Mouse (Mus musculus) liver, embryonic 12.5 days (tissue): Measurements from ENCODE around the gene B3galt4. TPM values are rescaled to one million over a fixed set of nuclear protein-coding genes. Genes with fewer than 3 reads are reported as not detected.
"Not testable (repeated sequence)": the region's sequence is repeated elsewhere in the genome, so short reads cannot be mapped to it uniquely, and the experiment has no call there.

Experiments
- ATAC-seq: fragments of 200-750 bp; cut with Nextera tagmentation; 2 replicates; pipeline ENCODE4 v1.8.0; 2017; ENCODE audit warnings: moderate number of reproducible peaks, mild to moderate bottlenecking, moderate library complexity
- H3K27ac ChIP-seq: fragments of 300-500 bp; sonication (generic); 2 replicates; pipeline ENCODE4 v1.5.1; 2016; ENCODE audit warnings: mild to moderate bottlenecking
- H3K27me3 ChIP-seq: fragments of 300-500 bp; sonication (generic); replicated peaks from 2 replicates; pipeline ENCODE4 v1.6.1; 2016; ENCODE audit warnings: mild to moderate bottlenecking, moderate library complexity
- H3K36me3 ChIP-seq: fragments of 300-500 bp; sonication (generic); 2 replicates; pipeline ENCODE4 v1.6.1; 2016; ENCODE audit warnings: mild to moderate bottlenecking, moderate library complexity
- H3K4me1 ChIP-seq: fragments of 300-500 bp; sonication (generic); 2 replicates; pipeline ENCODE4 v1.6.1; 2016
- H3K4me2 ChIP-seq: fragments of 300-500 bp; sonication (generic); 2 replicates; pipeline ENCODE4 v1.6.1; 2016; ENCODE audit warnings: mild to moderate bottlenecking, moderate library complexity
- H3K4me3 ChIP-seq: fragments of 300-500 bp; sonication (generic); 2 replicates; pipeline ENCODE4 v1.5.1; 2016; ENCODE audit warnings: mild to moderate bottlenecking, moderate library complexity
- H3K9ac ChIP-seq: fragments of 300-500 bp; sonication (generic); 2 replicates; pipeline ENCODE4 v1.6.1; 2016; ENCODE audit warnings: mild to moderate bottlenecking, moderate library complexity
- H3K9me3 ChIP-seq: fragments of 300-500 bp; sonication (generic); replicated peaks from 2 replicates; pipeline ENCODE4 v1.6.1; 2016; ENCODE audit warnings: mild to moderate bottlenecking, moderate library complexity
- WGBS: fragments of 180-500 bp; shearing (Covaris S2); methylation state at CpG from one replicate; pipeline ENCODE4 v1.1.7; 2016; ENCODE audit not compliant: insufficient replicate concordance; 5-methylcytosine and 5-hydroxymethylcytosine counted together
- polyA plus RNA-seq: library from polyadenylated mRNA; unstranded; fragments of >200 nt; fragmentation: Nextera tagmentation; extraction: Ambion mirVana; gene quantifications from 2 replicates; pipeline ENCODE4 v1.2.1, GENCODE M21; 2016

B3galt4 gene
- polyA plus RNA-seq, 1 experiment from 2014 or later, result 2.6 TPM

DNA sequence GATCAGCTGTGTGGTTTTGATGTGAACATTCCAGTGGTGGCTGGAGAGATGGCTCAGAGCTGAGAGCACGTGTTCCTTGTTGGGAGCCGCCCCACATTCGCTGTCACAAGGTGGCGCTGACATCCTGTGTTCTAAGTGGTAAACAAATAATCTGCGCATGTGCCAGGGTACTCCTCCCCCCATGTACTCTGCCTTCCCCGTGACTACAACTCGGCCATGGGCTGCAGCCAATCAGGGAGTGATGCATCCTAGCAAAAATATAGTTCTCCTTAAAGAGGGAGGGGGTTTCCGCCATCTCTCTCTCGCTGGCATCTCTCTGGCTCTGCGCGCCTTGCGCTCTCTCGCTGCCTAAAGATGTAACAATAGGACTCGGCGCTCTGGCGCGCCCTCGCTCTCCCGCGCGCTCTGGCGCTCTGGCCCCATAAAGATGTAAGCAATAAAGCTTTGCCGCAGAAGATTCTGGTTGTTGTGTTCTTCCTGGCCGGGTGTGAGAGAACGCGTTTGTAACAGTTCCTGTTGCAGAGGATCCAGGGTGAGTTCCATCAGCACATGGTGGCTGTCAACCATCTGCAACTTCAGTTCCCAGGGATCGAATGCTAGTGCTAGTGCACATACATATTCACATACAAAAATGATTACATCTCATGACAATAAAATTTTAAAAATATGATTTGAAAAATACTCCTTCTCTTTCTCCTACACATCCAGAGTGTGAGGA is 30.1 kb upstream of the B3galt4 start:
- Histone ChIP-seq H3K4me3 (peak overlapping the region; percentile 63), H3K9ac (peak overlapping the region; percentile 64), H3K27me3 (peaks cover 42% of the 10 kb centered on the region), H3K4me1 (peaks cover 42% of the 10 kb centered on the region), H3K4me2 (peak overlapping the region; percentile 78), H3K27ac (peak overlapping the region; percentile 79)
- peak; percentile 82 for ATAC-seq
- H3K9me3 ChIP-seq, H3K36me3 ChIP-seq: not testable (repeated sequence)
- 1% methylated on average over 27 of the region's 27 CpGs for WGBS

DNA sequence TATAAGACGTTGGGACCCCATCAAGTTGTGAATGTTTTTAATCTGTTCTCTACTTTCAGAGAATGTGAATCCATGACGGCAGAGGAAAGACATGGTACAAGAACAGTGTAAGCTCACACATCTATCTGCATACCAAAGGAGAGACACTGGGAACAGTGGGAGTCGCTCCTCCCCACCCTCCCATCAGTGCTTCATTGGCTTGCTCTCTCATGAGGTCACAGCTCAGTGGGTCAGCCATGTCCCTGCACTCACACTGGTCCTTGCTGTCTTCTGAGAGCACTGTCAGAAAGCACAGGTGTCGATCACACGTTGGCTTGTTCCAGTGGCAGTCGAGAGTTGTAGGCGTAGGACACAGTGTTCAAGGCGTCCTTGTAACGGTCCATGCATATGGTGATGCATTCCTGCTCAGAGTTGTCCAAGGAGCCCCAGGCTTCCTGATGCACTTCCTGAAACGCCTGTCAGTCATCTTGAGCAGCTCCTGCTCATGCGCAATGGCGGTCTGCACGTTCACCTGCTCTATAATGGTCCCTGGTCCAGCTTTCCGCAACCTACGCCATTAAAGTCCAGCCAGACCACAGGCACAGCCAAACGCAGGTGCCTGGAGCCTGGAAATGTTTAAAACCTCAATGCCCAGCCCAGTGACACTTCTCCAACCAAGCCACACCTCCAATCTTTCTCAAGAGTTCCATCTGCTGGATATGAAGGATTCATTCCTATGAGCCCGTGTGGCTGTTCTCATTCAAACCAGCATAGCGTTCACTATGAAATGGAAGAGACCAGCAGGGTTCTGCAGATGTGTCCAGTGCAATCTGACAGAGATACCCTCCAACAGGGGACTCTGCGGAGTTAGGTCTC is 29.1 kb upstream of the B3galt4 start:
- Histone ChIP-seq H3K27me3 (peaks cover 44% of the 10 kb centered on the region), H3K36me3 (no peaks in the 10 kb centered on the region), H3K9me3 (no peaks in the 10 kb centered on the region), H3K27ac (0 out of 2 replicates have a peak overlapping the region, but pooled peaks have one; percentile 48), H3K9ac (0 out of 2 replicates have a peak overlapping the region, but pooled peaks have one; percentile 30), H3K4me2 (peak overlapping the region; percentile 78), H3K4me1 (peaks cover 42% of the 10 kb centered on the region), H3K4me3 (no peak overlapping the region)
- no peak for ATAC-seq
- 69% methylated on average over 19 of the region's 19 CpGs for WGBS

DNA sequence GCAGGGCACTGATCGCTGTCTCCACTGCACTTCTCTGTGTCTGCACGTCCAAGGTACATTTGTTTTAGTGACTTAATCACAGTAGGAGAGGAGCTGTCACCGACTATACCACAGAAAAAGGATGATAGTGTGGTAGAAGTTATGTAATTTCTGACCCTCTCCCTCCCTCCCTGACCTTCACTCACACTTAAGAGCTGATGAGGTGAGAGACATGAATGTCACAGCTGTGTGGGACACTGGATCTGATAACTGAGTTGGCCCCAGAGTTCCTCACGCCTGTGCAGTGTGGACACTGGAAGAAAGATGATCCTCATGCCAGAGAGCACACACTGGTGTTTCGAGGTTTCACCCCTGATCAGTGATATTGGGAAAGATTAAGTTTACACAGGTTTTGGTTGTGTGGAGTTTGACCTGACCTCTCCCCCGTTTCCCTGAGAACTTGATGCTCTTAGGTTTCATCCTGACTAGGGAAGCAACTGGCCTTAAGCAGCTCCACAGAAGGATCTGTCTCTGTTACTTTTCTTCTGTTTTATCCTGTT is 28.3 kb upstream of the B3galt4 start:
- peaks cover 42% of the 10 kb centered on the region for H3K4me1 ChIP-seq
- 53% methylated on average over 6 of the region's 6 CpGs for WGBS
- H3K27ac ChIP-seq, result peak overlapping the region; percentile 67; the same call in 1 of the 2 replicates
- no peaks in the 10 kb centered on the region for H3K36me3 ChIP-seq
- H3K9ac ChIP-seq, result no peak overlapping the region
- ATAC-seq, result no peak
- no peaks in the 10 kb centered on the region for H3K9me3 ChIP-seq
- peaks cover 44% of the 10 kb centered on the region for H3K27me3 ChIP-seq
- H3K4me3 ChIP-seq, result no peak overlapping the region
- 0 out of 2 replicates have a peak overlapping the region, but pooled peaks have one; percentile 89 for H3K4me2 ChIP-seq

DNA sequence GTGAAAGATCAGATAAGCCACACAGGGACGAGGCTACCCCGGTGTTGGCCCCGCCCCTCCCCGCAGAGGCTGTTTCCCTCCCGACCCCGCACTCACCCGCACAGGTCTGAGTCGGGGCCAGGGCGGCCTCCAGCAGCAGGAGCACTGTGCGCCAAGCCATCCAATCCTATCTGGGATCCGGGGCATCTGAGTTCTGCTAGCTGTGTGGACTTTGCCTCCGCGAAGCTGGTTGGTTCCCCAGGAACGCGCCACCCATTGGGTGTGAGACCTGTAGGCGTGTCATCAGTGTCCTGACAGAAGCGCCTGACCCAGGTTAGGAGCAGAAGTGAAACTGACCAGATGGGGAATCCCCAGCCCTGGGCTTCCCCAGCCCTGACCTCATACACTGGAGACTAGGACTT is 27.3 kb upstream of the B3galt4 start:
- peak overlapping the region; percentile 89 for H3K4me2 ChIP-seq
- ATAC-seq, result peak; percentile 79
- no peaks in the 10 kb centered on the region for H3K36me3 ChIP-seq
- H3K9me3 ChIP-seq, result no peaks in the 10 kb centered on the region
- under 1% methylated on average over 17 of the region's 17 CpGs for WGBS
- peak overlapping the region; percentile 67 for H3K27ac ChIP-seq
- H3K4me3 ChIP-seq, result peak overlapping the region; percentile 59
- H3K27me3 ChIP-seq, result peaks cover 47% of the 10 kb centered on the region
- H3K4me1 ChIP-seq, result peaks cover 45% of the 10 kb centered on the region
- peak overlapping the region; percentile 62 for H3K9ac ChIP-seq

DNA sequence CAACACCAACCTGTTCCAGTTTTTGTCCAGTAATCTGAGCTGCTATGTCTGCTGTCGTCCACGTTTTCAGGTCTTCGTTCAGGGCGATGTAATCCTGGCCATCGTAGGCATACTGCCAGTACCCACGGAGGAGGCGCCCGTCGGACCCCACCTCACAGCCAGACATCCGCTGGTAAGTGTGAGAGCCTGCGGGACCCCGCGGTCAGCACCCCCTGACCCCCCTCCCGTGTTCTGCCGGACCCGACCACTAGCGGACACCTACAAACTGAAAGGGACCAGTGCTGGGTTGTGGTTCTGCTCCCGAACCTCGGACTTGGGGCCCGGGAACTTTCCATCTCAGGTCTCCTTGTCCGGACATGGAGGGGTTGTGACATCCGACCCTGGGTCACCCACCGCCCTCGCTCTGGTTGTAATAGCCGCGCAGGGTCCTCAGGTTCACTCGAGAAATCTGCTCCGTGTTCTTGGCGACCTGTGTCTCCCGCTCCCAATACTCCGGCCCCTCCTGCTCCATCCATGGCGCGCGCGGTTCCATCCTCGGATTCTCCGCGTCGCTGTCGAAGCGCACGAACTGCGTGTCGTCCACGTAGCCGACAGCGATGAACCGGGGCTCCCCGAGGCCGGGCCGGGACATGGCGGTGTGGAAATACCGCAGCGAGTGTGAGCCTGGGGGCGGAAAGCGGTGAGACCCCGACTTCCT is 26.7 kb upstream of the B3galt4 start:
- Histone ChIP-seq H3K27me3 (peaks cover 47% of the 10 kb centered on the region), H3K36me3 (no peaks in the 10 kb centered on the region), H3K9ac (peak overlapping the region; percentile 62), H3K4me3 (peak overlapping the region; percentile 59), H3K4me2 (peak overlapping the region; percentile 89), H3K4me1 (peaks cover 47% of the 10 kb centered on the region), H3K9me3 (no peaks in the 10 kb centered on the region), H3K27ac (peak overlapping the region; percentile 67)
- no peak; the same call in 1 of the 2 replicates for ATAC-seq
- 2% methylated on average over 57 of the region's 57 CpGs for WGBS

DNA sequence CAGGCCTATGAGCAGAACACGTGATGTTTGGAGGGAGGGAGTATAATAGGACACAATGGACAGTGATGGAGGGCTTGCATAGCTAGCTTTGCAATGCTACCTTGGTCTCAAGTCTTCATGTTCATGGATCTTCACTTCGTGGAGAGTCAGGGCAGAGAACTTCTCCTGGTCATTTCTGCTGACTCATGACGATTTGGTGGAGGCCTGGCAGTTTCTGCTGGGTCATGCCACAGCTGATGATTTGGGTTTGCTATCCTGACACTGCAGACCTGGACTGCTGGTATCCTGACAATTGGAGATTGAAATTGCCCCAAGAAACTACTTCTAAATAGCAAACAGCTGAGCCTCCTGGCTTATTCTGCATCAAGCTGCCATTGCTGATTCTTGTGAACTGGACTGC is 22.3 kb upstream of the B3galt4 start:
- H3K4me3 ChIP-seq, result no peak overlapping the region
- peak; percentile 36; the same call in 1 of the 2 replicates for ATAC-seq
- no peak overlapping the region for H3K27ac ChIP-seq
- H3K9me3 ChIP-seq, result peaks cover 11% of the 10 kb centered on the region; the same call in 1 of the 2 replicates
- no peak overlapping the region for H3K4me2 ChIP-seq
- peaks cover 30% of the 10 kb centered on the region for H3K27me3 ChIP-seq
- 42% methylated on average over 3 of the region's 3 CpGs for WGBS
- H3K9ac ChIP-seq, result no peak overlapping the region
- H3K36me3 ChIP-seq, result no peaks in the 10 kb centered on the region
- peaks cover 19% of the 10 kb centered on the region for H3K4me1 ChIP-seq

DNA sequence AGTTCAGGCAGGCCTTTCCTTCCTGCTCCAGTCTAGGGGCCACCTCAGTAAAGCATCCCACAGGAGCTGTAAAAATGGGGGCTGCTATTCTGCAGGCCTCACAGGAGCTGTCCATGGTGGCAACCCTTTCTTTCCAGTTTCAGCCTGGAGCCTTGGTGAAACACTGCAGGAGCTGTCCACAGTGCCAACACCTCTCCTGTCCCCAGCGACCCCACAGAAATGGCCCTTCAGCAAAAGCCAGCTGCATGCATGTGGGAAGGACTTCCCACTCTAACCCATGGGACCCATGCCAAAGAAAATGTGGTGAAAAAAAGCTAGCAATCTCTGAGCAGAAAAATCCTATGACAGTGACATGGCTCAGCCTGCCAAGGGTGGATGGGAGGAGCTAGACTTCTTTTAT is 21.4 kb upstream of the B3galt4 start:
- no peak overlapping the region for H3K4me3 ChIP-seq
- no peak overlapping the region for H3K27ac ChIP-seq
- peaks cover 11% of the 10 kb centered on the region; the same call in 1 of the 2 replicates for H3K9me3 ChIP-seq
- no peak for ATAC-seq
- peaks cover 11% of the 10 kb centered on the region for H3K4me1 ChIP-seq
- H3K4me2 ChIP-seq, result no peak overlapping the region
- 4% methylated on average over 1 of the region's 1 CpGs for WGBS
- peaks cover 21% of the 10 kb centered on the region for H3K27me3 ChIP-seq
- no peak overlapping the region for H3K9ac ChIP-seq
- H3K36me3 ChIP-seq, result no peaks in the 10 kb centered on the region

DNA sequence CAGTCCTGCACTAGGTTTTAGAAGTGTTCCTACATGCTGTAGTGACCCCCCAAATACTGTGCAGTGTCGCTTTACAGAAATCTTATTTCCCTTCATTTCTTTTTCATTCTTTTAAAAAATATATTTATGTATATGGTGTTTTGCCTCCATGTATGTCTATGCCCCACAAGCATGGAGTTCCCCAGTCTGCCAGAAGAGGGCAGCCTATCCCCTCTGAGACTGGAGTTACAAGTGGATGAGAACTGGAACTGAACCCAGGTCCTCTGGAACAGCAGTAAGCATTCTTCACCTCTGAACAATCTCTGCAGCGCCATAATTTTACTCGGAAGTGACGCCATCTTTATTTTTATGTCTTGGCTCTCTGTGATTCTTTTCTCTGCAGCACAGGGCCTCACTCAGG is 18.1 kb upstream of the B3galt4 start:
- Histone ChIP-seq H3K9me3 (peaks cover 11% of the 10 kb centered on the region; the same call in 1 of the 2 replicates), H3K36me3 (peaks cover 22% of the 10 kb centered on the region), H3K27ac (no peak overlapping the region), H3K4me3 (no peak overlapping the region), H3K4me1 (peaks cover 9% of the 10 kb centered on the region; the same call in 1 of the 2 replicates), H3K27me3 (peaks cover 3% of the 10 kb centered on the region; the same call in 1 of the 2 replicates), H3K4me2 (no peak overlapping the region), H3K9ac (no peak overlapping the region)
- WGBS, result 64% methylated on average over 4 of the region's 4 CpGs
- ATAC-seq, result no peak

DNA sequence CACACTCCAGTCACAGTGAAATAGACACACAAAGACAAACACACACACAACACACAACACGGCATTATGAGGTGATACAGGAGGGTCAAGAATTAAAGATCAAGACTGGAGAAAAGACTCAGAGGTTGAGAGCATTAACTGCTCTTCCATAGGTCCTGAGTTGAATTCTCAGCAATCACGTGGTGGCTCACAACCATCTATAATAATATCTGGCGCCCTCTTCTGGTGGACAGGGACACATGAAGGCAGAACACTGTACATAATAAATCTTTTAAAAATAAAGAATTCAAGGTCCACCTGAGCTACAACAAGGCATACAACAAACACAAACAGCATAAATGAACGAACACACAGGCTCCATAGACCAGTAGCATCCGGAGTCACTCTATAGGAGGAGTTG is 17.6 kb upstream of the B3galt4 start:
- H3K4me2 ChIP-seq, result no peak overlapping the region
- peaks cover 9% of the 10 kb centered on the region; the same call in 1 of the 2 replicates for H3K4me1 ChIP-seq
- peak; percentile 62 for ATAC-seq
- WGBS, result 21% methylated on average over 5 of the region's 5 CpGs
- H3K9me3 ChIP-seq, result peaks cover 11% of the 10 kb centered on the region; the same call in 1 of the 2 replicates
- H3K27ac ChIP-seq, result no peak overlapping the region
- H3K27me3 ChIP-seq, result no peaks in the 10 kb centered on the region; the same call in 1 of the 2 replicates
- H3K9ac ChIP-seq, result no peak overlapping the region
- peaks cover 26% of the 10 kb centered on the region for H3K36me3 ChIP-seq
- H3K4me3 ChIP-seq, result no peak overlapping the region

DNA sequence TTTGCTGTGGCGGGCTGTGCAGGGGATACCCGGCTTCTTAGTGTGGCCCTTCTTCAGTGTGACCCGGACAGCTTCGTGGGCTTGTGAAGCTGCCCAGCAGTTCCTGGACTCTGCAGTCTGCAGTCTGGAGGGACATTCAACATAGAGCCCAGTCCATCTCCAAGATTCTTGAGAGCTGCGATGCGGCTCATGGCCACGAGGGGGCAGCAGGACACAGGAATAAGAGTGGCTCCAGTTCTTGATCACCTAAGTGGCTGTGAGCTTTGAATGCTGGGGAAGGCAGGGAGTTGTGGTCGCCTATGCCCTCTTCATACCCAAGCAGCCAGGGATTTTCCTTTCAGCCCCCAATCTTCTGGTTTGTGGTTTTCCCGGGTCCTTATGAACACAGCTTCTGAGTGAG is 17.2 kb upstream of the B3galt4 start:
- under 1% methylated on average over 9 of the region's 9 CpGs for WGBS
- no peak overlapping the region for H3K4me3 ChIP-seq
- ATAC-seq, result peak; percentile 65
- H3K27ac ChIP-seq, result no peak overlapping the region
- H3K9ac ChIP-seq, result no peak overlapping the region
- no peak overlapping the region for H3K4me2 ChIP-seq
- H3K36me3 ChIP-seq, result peaks cover 30% of the 10 kb centered on the region
- peaks cover 11% of the 10 kb centered on the region; the same call in 1 of the 2 replicates for H3K9me3 ChIP-seq
- no peaks in the 10 kb centered on the region; the same call in 1 of the 2 replicates for H3K27me3 ChIP-seq
- H3K4me1 ChIP-seq, result peaks cover 5% of the 10 kb centered on the region; the same call in 1 of the 2 replicates

DNA sequence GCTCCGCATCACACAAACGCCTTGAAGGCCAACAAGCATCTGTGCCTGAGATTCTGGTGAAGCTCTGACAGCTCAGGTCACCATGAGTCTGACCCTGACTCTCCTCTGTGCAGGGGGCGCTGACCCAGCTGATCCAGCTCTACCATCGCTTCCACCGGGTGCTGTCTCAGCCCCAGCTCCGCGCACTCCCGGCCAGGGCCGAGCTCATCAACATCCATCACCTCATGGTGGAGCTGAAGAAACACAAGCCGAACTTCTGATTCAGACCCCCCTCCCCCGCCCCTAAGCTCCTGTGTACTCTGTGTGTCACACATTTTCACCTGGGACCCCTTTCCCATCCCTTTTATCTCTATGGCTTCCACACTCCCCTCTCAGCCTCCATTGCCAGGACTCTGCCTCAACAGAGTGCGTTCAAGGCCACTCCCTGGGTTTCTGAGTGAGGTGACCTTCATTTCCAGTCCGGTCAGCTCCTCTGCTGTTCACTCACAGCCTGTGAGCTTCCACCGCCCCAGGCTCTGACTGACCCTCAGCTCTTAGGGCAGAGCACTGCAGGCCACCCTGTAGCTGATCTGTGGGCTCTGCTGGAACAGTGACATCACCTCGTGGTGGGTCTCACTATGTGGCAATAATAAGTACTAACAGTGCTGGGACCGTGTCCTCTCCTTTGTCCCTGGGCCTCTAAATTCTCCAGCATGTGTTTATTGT is 14.7 kb upstream of the B3galt4 start:
- H3K4me2 ChIP-seq, result no peak overlapping the region
- H3K4me3 ChIP-seq, result no peak overlapping the region
- H3K9me3 ChIP-seq, result peaks cover 11% of the 10 kb centered on the region; the same call in 1 of the 2 replicates
- 81% methylated on average over 16 of the region's 16 CpGs for WGBS
- peaks cover 4% of the 10 kb centered on the region; the same call in 1 of the 2 replicates for H3K4me1 ChIP-seq
- no peak for ATAC-seq
- H3K36me3 ChIP-seq, result peaks cover 55% of the 10 kb centered on the region
- no peaks in the 10 kb centered on the region for H3K27me3 ChIP-seq
- no peak overlapping the region for H3K9ac ChIP-seq
- H3K27ac ChIP-seq, result no peak overlapping the region
